Mouse (Mus musculus): ENCODE results near the gene Hapln4. TPM values are rescaled to one million over a fixed set of nuclear protein-coding genes. Genes with fewer than 3 reads are reported as not detected.
A peak's percentile ranks its signal among the peaks of the same experiment; 100 is the strongest.
"Not testable (repeated sequence)": the region's sequence is repeated elsewhere in the genome, so short reads cannot be mapped to it uniquely, and the experiment has no call there.

Gene Hapln4
- total RNA-seq (2015; ENCODE audit: low replicate concordance) (not detected in 2 replicates), total RNA-seq (2017; ENCODE audit: low replicate concordance) (not detected in 2 replicates)

DNA sequence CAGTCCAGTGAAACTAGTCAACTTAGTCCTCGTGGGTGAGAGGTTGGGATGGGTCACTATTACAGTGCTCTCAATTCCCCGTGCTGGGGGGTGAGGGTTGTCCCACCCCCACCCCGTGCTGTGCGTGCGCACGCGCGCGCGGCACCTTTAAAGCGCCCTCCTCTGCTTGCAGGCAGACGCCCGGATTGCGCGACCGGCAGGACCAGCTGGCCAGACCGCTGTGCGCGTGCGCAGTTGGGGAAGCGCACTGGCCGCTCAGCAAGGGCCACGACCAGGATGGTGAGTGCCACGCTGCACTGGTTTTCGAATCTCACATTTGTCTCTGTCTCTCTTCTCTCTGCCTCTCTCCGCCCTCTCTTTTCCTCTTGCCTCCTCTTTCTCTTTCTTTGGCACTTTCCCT lies at the start of gene Hapln4:
Hapln4 (plus strand) TSS at position 173 of the 400 bp plus-strand sequence.
- no peak for ATAC-seq (replicated peaks; ENCODE audit: low FRiP score, poor library complexity, severe bottlenecking)

DNA sequence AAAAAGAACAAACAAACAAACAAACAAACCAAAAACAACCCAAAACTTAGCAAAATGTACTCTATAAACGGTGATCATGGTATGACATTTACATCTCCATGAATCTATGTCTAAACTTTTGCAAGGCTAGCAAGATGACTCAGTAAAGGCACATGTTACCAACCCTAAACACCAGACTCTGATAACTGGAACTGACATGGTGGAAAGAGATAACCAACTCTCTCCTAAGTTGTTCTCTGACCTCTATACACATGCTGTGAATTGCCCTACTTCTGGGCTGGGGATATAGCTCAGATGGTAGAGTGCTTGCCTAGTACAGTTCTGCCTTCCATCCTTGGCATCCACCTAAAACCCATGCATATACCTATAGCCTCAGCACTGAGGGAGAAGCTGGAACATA lies 45.3 kb upstream of the Hapln4 start:
- ATAC-seq (replicated peaks; ENCODE audit: low FRiP score, poor library complexity, severe bottlenecking): peak; percentile 26; the same call in 1 of the 2 replicates

DNA sequence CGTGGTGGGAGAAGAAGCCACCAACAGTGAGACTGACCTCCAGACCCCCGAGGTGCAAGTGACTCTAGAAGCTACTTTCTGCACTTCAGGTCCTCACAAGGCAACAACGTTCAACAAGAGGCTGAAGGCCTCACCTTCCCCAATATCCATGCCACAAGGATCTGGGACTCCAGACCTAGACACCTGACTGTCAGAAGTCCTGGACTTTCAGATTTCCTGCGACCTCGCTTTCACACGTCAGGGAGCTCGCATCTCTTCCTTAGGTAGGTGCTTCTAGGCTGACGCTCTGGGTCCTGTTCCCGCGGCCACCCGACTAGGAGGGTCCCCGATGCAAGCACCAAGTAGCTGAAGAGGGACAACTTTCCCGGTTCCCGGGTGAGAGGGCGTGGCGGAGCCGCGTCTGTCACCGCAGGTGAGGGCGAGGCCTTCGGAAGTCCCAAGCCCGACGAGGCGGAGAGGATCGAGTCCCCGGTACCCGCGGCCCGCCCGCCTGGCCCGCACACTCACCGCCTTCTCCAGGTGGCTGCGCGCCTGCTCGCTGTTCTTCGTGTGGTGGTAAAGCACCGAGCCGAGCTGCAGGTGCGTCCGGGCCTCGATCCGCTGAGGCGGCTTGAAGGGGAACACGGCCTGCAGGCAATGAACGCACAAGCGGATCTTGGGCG lies 41.2 kb upstream of the Hapln4 start:
- ATAC-seq (replicated peaks; ENCODE audit: low FRiP score, poor library complexity, severe bottlenecking): peak; percentile 33

DNA sequence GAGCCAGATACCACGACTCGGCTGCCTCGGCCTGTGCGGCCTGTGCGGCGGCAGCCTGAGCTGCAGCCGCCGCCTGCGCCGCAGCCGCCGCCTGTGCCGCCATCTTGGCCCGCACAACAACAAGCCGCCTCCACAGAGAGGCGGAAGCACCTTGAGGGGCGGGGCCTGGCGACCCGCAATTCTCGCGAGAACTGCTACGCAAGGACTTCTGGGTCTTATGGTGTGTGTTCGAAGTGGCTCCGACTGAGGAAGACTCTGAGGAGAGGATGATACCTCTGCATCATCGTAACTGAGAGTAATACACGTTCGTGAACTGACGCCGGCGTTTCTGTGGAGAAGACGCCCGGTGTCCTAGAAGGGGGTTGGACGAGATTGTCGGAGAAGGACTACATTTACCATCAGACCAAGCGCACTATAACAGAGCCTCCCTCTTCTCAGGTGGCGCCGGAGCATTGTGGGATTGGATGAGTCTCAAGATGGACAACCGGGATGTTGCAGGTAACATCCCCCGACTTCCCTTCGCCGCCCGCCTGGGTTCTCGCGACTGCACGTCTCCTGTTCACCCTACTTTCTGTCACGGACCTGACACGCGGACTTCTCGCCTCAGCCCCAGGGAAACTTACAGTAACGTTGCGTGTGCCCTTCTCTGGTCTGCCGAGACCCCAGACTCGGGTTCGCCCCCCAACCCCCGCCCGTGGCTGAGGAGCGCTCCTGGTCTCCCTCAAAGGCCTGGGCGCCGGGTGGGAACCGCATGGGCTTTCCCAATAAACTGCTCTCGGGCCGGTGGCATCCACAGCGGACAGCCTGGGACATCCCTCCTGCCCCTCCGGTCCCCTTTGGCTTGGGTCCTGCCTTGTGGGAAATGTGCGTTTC lies 40.4 kb upstream of the Hapln4 start, which contains the start of the genes Mau2 and Sugp1:
Mau2 (minus strand) TSS at position 152 of the 873 bp plus-strand sequence.
Sugp1 (plus strand) TSS at position 231 of the 873 bp plus-strand sequence.
- ATAC-seq (replicated peaks; ENCODE audit: low FRiP score, poor library complexity, severe bottlenecking): peak; percentile 91

DNA sequence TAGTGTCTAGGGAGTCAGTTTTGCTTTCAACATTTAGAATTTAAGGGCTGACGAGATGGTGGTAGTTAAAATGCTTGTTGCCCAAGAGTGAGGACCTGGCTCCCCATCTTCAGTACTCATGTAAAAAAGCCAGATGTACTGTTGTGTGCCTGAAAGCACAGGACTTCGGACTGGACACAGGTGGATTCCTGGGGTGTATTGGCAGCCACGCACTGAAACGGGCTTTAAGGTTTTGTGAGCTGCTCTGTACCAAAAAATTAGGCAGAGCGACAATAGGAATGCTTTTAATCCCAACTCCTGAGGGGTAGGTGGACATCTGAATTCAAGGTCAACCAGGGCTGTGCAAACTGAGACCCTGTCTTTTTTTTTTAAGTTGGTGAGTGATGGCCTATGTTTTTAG lies 39.3 kb upstream of the Hapln4 start:
- no peak for ATAC-seq (replicated peaks; ENCODE audit: low FRiP score, poor library complexity, severe bottlenecking)

DNA sequence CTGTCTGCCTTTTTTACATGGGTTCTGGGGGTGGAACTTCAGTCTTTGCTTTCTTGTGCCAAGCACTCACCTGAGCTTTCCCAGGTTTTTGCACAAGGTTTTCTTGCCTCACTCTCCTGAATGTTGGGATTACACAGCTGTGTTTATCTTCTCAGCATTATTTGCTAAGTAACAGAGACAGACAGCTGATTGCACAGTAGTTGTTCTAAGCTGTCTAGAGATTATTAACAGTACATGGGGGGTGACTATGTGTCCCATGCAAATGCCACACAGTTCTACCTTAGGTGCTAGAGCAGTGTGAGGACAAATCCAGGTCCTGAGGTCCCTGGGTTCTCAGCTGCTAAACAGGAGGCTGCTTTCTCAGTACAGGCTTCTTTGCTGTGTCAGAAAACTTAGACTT lies 33.6 kb upstream of the Hapln4 start:
- no peak for ATAC-seq (replicated peaks; ENCODE audit: low FRiP score, poor library complexity, severe bottlenecking)

DNA sequence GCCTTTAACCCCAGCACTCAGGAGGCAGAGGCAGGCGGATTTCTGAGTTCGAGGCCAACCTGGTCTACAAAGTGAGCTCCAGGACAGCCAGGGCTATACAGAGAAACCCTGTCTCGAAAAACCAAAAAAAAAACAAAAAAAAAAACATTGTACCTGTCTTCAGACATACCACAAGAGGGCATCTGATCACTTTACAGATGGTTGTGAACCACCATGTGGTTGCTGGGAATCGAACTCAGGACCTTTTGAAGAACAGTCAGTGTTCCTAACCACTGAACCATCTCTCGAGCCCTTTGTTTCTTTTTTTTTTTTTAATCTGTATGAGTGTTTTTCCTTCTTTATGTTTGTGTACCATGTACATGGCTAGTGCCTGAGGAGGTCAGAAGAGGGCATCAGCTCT lies 32.8 kb upstream of the Hapln4 start:
- not testable (repeated sequence) for ATAC-seq (replicated peaks; ENCODE audit: low FRiP score, poor library complexity, severe bottlenecking)

DNA sequence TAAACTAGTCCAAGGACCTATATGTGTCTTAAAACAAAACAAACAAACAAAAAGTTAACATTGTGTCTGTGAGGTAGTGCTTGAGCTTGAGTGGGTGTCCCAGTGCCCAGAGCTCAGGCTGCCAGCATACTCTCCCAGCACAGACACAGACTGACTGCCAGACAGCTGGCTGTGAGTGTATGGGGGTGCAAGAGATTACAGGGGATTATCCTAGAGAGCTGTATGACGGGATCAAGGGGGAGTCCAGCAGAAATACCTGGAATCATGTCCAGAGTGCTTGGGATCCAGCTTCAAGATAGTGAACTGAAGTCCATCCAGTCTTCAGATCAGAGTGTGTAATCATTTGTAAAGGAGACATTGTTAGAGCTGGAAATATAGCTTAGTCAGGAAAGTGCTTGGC lies 25.5 kb upstream of the Hapln4 start:
- no peak for ATAC-seq (replicated peaks; ENCODE audit: low FRiP score, poor library complexity, severe bottlenecking)

DNA sequence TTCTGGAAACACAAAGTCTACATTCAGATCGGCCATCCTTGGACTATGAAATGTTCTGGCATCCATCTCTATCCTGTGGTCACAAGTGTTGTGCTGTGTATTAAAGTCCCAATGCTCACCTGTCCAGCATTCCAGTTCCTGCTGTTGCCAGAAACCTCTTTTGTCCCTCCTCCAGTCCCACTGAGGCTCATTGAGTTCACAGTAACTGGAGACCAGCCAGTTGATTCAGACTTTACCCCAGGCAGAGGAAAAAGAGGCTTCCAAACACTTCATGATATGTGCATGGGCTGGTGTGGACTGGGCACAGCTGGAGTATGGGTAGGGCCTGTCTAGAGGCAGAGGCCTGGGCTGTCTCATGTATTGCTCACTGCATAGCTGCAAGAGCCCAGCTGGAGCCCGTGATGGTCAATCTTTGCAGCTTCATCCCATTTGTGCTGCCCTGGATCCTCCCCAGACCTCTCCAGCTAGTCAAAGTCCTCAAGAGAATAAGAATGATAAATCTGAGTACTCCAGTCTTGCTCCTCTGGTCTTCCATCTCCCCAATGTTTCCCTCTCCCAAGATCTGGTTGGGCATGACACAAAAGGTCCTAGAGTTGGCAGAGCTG lies 11.3 kb upstream of the Hapln4 start:
- no peak for ATAC-seq (replicated peaks; ENCODE audit: low FRiP score, poor library complexity, severe bottlenecking)

DNA sequence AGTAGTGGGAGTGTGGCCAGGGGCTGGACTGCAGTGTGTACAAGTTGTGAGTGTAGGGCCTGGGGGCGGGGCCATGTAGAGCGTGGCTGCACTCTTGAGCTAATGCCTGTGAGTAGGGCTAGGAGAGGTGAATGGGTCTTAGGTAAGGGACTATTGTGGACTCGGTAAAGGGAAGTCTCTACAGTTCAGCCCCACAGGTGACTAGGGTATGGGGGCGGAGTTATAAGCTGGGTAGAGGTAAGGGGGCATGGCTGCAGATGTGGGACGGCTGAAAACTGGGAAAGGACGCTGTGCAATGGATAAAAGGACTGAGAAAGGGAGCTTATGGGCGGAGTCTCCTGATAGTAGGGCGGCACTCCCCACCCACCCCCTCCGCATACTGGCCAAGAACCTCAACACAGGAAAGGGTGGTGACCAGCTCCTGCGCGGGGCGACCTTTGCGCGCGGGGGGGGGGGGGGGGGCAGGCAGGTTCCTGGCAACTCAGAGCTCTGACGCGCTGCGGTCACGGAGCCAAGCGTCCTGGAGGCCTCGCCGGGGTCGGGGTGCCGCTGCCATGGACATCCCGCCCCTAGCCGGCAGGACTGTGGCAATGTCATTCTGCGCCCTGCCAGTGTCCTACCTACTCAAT lies 10.7 kb upstream of the Hapln4 start, which contains the start of gene Tm6sf2:
Tm6sf2 (plus strand) TSS at position 484 of the 629 bp plus-strand sequence.
- no peak for ATAC-seq (replicated peaks; ENCODE audit: low FRiP score, poor library complexity, severe bottlenecking)

DNA sequence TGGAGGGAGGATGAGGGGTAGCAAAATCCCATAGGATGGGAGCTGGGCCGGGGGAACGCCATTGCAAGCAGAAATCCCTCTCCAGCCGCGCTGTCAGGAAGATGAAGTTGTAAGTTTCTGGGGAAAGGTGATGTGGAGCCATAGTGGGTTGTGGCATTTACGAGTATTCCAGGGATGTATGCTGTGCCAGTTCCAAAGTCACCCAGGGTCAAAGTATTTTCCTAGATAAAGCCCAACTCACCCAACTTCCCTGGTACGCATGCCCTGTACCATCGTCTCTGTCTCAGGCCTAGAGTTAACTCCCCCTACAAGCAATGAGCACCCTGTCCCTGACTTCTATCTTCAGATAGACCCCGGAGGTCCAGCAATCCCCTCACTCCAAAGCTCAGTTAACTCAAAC lies 10.1 kb upstream of the Hapln4 start:
- no peak for ATAC-seq (replicated peaks; ENCODE audit: low FRiP score, poor library complexity, severe bottlenecking)

DNA sequence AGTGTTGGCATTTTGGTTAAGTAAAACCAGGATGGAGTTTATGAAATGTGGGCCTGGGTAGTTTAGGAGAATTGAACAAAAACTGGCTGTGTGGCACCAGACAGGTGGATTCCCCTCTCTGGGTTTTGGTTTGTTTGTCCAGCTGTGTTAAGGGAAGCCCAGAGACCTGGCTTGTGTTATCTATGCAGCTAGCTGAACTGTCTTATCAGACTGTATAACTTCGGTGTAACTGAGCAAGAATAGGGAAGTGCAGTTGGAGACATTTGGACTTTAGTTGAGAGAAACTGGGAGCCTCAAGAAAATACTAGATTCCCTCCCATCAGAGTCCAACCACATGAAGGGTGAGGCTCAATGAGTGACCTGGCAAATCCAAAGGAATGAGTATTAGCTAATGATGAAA lies 9.6 kb upstream of the Hapln4 start:
- no peak for ATAC-seq (replicated peaks; ENCODE audit: low FRiP score, poor library complexity, severe bottlenecking)

DNA sequence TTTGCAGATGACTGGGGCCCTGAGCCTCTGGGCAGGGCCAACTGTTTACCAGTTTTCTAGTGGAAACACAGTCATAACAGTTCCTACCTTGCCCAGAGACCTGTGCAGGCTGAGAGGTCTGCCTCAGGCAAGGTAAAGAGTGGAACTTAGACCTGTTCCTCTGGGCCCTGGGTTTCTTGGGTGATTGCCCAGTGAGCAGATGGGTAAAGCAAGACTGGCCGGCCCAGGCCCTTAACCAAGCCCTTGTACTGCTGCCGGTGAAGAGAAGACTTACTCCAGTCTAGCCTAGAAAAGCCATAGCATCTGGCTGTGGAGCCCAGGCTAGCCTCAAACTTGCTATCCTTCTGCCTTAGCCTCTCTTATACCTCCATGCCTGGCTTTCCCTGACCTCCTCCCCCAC lies 1.3 kb upstream of the Hapln4 start:
- ATAC-seq (replicated peaks; ENCODE audit: low FRiP score, poor library complexity, severe bottlenecking): no peak

DNA sequence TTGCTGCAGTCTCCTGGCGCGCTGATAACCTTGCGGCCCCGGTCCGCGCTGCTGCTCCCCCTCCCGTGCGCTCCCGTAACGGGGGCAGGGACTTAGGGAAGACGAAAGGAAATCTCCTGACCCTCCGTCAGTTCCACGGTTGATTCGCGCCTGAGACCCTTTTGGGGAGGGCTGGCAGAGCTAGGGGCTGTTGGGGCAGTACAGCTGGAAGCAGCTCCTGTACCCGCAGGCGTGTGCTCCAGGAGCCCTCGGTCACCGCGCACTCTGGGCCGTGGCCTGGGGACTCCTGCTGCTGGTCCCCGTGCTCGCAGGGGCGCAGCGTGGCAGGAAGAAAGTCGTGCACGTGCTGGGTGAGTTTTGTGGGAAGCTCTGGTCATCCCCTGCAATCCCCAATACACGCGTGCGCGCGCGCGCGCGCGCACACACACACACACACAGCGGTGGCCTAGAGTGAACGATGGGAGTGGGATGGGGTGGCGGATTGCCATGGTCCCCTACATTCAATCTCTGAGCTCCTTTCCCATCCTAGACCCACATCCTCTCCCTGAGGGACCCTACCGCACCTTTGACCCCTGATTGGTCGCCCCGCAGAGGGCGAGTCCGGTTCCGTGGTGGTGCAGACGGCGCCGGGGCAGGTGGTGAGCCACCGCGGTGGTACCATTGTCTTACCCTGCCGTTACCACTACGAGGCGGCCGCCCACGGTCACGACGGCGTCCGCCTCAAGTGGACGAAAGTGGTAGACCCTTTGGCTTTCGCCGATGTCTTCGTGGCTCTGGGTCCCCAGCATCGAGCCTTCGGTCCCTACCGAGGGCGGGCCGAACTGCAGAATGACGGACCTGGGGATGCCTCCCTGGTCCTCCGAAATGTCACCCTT lies 1.2 kb downstream of the Hapln4 start:
- 0 out of 2 replicates have a peak, but pooled peaks have one; percentile 22 for ATAC-seq (replicated peaks; ENCODE audit: low FRiP score, poor library complexity, severe bottlenecking)

DNA sequence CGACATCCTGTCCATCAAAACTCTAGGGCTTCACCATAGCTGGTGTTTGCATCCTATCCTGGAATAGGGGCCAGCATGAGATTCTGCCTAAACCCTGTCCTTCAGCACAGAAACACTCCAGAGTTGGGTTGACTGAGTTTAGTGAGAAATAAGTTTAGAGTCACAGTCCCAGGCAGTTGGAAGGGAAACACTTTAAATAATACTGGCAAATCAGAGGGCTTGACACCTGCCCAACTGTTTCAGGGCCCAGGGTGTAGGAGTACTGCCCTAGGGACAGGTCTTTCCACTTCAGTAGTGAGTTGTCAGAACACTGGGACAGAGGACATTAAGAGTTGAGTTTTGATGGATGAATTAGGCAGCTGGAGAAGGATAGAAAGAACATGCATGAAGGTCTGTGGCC lies 2.9 kb downstream of the Hapln4 start:
- no peak for ATAC-seq (replicated peaks; ENCODE audit: low FRiP score, poor library complexity, severe bottlenecking)

DNA sequence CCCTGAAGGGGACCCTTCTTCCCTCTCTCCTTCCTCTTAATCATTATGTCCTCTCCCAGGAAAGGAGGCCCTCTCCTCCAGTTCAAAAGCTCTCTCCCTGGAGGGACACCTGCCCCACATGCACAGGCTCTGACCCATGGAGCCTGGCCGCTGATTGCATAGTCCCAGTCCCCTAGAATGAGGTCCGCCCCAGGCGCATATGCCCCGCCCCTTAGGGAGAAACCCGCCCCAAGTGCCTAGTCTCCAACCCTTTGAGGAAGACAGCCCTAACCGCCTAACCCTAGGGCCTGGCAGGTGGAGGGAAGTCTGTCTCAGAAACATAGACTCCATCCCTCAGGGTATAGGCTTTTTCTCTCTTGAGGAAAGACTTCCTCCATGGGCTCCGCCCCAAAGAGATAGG lies 4.0 kb downstream of the Hapln4 start:
- no peak for ATAC-seq (replicated peaks; ENCODE audit: low FRiP score, poor library complexity, severe bottlenecking)

DNA sequence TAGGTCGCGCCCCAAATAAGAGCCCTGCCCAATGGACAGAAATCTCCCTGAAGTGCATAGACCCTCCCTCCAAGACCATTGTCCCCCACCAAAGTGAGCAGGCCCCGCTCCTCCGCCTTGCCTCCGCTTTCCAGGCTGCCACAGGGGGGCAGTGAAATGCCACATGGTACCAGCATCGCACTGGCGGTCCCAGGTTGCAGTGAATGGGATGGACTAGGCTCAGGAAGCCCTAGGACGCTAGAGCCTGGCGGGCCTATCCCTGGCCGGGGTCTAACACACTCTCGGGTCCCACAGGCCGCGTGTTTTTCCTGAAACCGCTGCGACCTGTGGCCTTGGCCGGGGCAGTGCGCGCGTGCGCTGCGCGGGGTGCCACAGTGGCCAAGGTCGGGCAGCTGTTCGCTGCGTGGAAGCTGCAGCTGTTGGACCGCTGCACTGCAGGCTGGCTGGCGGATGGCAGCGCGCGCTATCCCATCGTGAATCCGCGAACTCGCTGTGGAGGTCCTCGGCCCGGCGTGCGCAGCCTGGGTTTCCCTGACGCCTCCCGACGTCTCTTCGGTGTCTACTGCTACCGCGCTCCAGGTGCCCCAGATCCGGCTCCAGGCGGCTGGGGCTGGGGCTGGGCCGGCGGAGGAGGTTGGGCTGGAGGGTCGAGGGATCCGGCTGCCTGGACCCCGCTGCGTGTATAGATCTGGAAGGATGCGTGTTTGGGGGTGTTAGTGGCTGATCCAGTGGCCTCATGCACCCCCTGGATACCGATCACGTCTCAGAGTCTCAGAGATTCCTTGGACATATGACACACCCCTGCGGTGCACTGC lies 4.8 kb downstream of the Hapln4 start:
- ATAC-seq (replicated peaks; ENCODE audit: low FRiP score, poor library complexity, severe bottlenecking): no peak

DNA sequence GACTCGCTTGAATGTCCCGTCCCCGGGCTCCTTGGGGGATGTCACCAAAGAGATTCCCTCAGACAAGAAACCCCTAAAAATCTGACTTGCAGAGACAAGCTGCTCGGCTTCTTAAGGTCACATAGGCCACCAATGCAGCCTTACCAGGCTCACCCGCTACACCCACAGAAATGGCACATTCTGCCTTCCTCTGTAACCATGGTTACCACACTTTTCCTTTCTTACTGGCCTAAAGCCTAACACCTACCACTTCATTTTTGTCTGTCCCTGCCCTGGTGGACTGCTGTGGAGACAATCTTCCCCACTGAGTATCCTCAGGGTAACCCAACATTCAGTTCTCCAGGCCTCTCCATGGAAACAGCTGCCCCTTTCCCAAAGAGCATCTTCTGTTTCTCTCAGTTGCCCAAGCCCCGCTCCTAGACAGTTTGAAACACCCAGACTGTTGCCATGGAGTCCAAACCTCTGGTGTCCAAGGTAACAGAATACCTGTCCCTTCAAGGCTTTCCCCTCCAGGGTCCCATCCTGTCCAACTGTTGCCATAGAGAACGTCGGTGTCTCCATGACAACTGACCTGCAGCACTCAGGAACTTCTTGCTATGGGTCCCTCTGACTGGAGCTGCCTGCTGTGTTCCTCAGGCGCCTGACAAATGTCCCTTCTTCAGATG lies 6.2 kb downstream of the Hapln4 start:
- no peak for ATAC-seq (replicated peaks; ENCODE audit: low FRiP score, poor library complexity, severe bottlenecking)
